Mouse (Mus musculus): Measurements from ENCODE around the gene Ensa. TPM values are rescaled to one million over a fixed set of nuclear protein-coding genes. Genes with fewer than 3 reads are reported as not detected.
A peak's percentile ranks its signal among the peaks of the same experiment; 100 is the strongest.
"Not testable (repeated sequence)": the region's sequence is repeated elsewhere in the genome, so short reads cannot be mapped to it uniquely, and the experiment has no call there.

The Ensa gene
- polyA plus RNA-seq, 1 experiment from 2014 or later, result 131 TPM

DNA sequence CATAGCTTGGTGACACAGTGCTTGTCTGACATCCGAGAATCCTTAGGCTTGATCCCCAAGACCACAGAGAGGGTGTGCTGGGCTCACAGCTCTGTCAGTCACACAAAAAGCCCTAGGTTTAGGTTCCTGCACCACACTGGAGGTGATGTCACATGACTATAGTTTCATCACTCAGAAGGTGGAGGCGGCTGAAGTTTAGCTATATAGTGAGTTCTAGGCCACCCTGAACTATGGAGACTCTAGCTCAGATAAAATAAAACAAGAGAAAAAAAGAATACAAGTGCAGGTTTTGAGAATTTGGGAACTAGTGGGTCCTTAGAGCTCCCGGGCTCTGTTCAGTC, 26.2 kb downstream of the Ensa start:
- no peak overlapping the region for H3K27ac ChIP-seq (ENCODE audit: low read length)
- no peaks in the 10 kb centered on the region for H3K36me3 ChIP-seq (ENCODE audit: control insufficient read depth, insufficient read depth, low read length)
- H3K4me3 ChIP-seq (ENCODE audit: low read depth, low read length), result no peak overlapping the region
- H3K4me2 ChIP-seq (ENCODE audit: low read length), result no peak overlapping the region
- H3K4me1 ChIP-seq (ENCODE audit: control insufficient read depth, insufficient read depth, low read length), result no peaks in the 10 kb centered on the region; the same call in 1 of the 2 replicates
- ATAC-seq, result no peak
- no peak overlapping the region for H3K9ac ChIP-seq (ENCODE audit: low read depth, low read length)
- no peaks in the 10 kb centered on the region for H3K27me3 ChIP-seq (ENCODE audit: control insufficient read depth, insufficient read depth, low read depth, low read length)
- WGBS, result 94% methylated on average over 3 of the region's 3 CpGs
- no peaks in the 10 kb centered on the region for H3K9me3 ChIP-seq (replicated peaks; ENCODE audit: control insufficient read depth, low read length, poor library complexity, severe bottlenecking)

DNA sequence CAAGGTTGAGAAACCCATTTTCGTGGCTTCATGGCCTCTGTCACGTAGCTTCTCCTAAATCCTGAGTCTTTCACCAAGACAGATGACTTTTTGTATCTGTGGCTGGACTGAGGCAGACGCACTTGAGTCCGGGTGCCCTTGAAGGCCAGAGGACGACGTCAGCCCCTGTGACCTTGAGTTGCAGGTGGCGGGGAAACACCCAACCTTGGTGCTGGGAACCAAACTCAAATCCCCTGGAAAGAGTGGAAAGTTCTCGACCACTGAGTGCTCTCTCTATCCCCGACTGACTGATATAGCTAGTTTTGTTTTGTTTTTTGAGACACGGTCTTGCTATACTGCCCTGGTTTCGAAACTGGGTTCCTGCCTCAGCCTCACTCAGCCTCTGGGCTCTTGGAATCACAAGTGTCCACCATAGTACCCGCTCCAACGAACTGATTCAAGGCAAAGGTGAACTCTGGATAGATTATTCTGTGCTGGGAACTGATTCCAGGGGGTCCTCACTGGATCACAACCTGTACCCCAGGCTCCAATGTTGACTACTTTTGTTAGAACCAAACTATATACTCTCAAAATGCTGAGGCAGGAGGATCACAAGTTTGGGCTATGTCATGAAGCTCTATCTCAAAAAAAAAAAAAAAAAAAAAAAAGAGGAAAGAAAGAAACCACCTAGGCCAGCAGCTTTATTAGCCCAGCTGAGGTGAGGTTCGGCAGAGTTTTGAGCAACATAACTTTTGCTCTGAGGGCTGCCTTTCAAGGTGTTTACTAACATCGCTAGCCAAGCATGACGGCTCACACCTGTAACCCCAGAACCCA, 26.8 kb downstream of the Ensa start:
- no peak overlapping the region for H3K4me3 ChIP-seq (ENCODE audit: low read depth, low read length)
- H3K9me3 ChIP-seq (replicated peaks; ENCODE audit: control insufficient read depth, low read length, poor library complexity, severe bottlenecking), result no peaks in the 10 kb centered on the region
- no peaks in the 10 kb centered on the region for H3K27me3 ChIP-seq (ENCODE audit: control insufficient read depth, insufficient read depth, low read depth, low read length)
- H3K4me1 ChIP-seq (ENCODE audit: control insufficient read depth, insufficient read depth, low read length), result no peaks in the 10 kb centered on the region; the same call in 1 of the 2 replicates
- no peak for ATAC-seq
- WGBS, result 89% methylated on average over 16 of the region's 16 CpGs
- no peak overlapping the region for H3K9ac ChIP-seq (ENCODE audit: low read depth, low read length)
- no peaks in the 10 kb centered on the region for H3K36me3 ChIP-seq (ENCODE audit: control insufficient read depth, insufficient read depth, low read length)
- H3K4me2 ChIP-seq (ENCODE audit: low read length), result no peak overlapping the region
- no peak overlapping the region for H3K27ac ChIP-seq (ENCODE audit: low read length)

DNA sequence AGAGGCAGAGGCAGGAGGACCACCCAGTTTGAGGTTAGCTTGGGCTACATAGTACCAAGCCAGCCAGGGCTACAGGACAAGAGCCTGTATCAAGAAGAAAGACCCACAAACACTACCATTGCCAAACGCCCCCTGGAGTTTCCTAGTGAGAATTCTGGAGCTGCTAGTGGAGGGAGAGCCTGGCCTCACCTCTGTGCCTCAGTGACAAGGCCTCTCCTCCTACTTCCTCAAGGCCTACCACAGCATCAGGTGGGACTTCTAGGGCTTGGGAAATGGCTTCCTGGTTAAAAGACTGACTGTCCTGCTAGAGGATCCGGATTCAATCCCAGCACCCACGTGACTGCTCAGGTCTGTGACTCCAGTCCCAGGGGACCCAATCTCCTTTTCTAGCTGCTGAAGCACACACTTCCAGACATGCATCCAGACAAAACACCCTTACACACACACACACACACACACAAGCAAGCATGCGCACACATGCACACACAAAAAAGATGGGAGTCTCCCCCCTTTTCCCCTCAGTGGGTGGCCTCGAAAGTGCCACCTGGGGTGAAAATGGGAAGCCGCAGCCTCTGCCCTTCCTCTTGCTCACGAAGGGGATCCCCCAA, 27.5 kb downstream of the Ensa start:
- ATAC-seq, result no peak
- Histone ChIP-seq H3K9ac (ENCODE audit: low read depth, low read length) (no peak overlapping the region), H3K4me2 (ENCODE audit: low read length) (no peak overlapping the region), H3K27ac (ENCODE audit: low read length) (no peak overlapping the region), H3K4me1 (ENCODE audit: control insufficient read depth, insufficient read depth, low read length) (no peaks in the 10 kb centered on the region; the same call in 1 of the 2 replicates), H3K4me3 (ENCODE audit: low read depth, low read length) (no peak overlapping the region), H3K27me3 (ENCODE audit: control insufficient read depth, insufficient read depth, low read depth, low read length) (no peaks in the 10 kb centered on the region), H3K36me3 (ENCODE audit: control insufficient read depth, insufficient read depth, low read length) (no peaks in the 10 kb centered on the region), H3K9me3 (replicated peaks; ENCODE audit: control insufficient read depth, low read length, poor library complexity, severe bottlenecking) (no peaks in the 10 kb centered on the region)
- WGBS, result 65% methylated on average over 7 of the region's 7 CpGs

DNA sequence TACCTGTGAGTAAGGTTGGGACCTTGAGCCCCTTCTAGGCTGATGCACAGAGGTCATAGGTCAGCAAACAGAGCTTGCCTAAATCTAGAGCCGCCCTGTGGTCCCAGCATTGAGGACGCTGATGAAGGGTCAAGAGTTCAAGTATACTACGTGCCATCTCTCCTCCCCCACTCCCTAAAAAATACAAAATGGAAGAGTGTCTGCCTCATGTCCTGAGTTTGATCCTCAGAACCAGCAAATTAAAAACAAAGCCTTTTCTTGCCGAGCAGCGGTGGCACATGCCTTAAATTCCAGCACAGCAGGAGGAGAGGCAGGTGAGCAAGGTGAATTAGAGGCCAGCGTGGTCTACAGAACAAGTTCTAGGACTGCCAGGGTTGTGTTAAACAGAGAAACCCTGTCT, 28.1 kb downstream of the Ensa start:
- WGBS, result 23% methylated on average over 6 of the region's 6 CpGs
- Histone ChIP-seq H3K4me1 (ENCODE audit: control insufficient read depth, insufficient read depth, low read length) (peaks cover 2% of the 10 kb centered on the region; the same call in 1 of the 2 replicates), H3K27ac (ENCODE audit: low read length) (no peak overlapping the region), H3K27me3 (ENCODE audit: control insufficient read depth, insufficient read depth, low read depth, low read length) (no peaks in the 10 kb centered on the region), H3K36me3 (ENCODE audit: control insufficient read depth, insufficient read depth, low read length) (no peaks in the 10 kb centered on the region), H3K9ac (ENCODE audit: low read depth, low read length) (no peak overlapping the region), H3K4me3 (ENCODE audit: low read depth, low read length) (no peak overlapping the region), H3K9me3 (replicated peaks; ENCODE audit: control insufficient read depth, low read length, poor library complexity, severe bottlenecking) (no peaks in the 10 kb centered on the region), H3K4me2 (ENCODE audit: low read length) (no peak overlapping the region)
- no peak for ATAC-seq

DNA sequence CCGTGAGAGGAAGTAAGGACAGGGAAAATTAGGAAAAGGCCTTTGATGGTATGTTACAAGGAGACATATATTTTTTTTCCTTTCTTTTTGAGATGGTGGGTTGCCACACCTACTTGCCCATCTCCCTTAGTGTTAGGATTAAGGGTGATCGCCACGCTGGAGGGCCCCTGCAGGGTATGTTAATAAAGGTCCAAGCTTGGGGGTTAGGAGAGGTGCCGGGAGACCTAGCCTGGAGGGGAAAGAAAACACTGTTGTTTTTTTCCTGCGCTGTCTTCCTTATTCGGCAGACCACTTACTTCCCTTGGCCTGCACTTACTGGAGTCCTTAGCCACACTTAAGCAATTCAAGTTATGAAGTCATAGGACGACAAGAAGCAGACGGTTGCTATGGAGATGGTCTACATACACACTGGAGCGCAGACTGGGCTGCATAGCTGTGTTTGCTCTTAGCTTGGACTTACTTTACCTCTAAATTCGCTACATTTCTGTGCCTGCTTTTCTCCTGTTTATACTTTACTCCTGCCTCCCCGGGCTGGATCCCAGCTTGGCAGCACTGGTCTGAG, 28.8 kb downstream of the Ensa start:
- no peak overlapping the region for H3K9ac ChIP-seq (ENCODE audit: low read depth, low read length)
- WGBS, result 16% methylated on average over 11 of the region's 11 CpGs
- no peak overlapping the region for H3K4me3 ChIP-seq (ENCODE audit: low read depth, low read length)
- no peaks in the 10 kb centered on the region for H3K9me3 ChIP-seq (replicated peaks; ENCODE audit: control insufficient read depth, low read length, poor library complexity, severe bottlenecking)
- no peaks in the 10 kb centered on the region for H3K27me3 ChIP-seq (ENCODE audit: control insufficient read depth, insufficient read depth, low read depth, low read length)
- ATAC-seq, result no peak
- H3K36me3 ChIP-seq (ENCODE audit: control insufficient read depth, insufficient read depth, low read length), result no peaks in the 10 kb centered on the region
- H3K4me2 ChIP-seq (ENCODE audit: low read length), result no peak overlapping the region
- no peak overlapping the region for H3K27ac ChIP-seq (ENCODE audit: low read length)
- H3K4me1 ChIP-seq (ENCODE audit: control insufficient read depth, insufficient read depth, low read length), result peaks cover 5% of the 10 kb centered on the region; the same call in 1 of the 2 replicates

DNA sequence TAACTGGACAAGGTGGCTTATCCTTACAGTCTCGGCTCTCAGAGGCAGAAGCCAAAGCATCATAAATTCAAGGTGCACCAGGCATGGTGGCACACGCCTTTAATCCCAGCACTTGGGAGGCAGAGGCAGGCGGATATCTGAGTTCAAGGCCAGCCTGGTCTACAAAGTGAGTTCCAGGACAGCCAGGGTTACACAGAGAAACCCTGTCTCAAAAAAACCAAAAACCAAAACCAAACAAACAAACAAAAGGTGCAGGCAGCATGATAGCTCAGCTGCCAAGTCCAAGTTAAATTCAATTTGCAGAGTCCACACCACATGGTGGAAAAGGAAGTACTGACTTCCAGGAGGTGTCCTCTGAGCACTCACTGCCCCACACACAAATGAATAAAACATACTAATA, 29.6 kb downstream of the Ensa start:
- not testable (repeated sequence) for H3K4me1 ChIP-seq (ENCODE audit: control insufficient read depth, insufficient read depth, low read length); H3K27ac ChIP-seq (ENCODE audit: low read length); H3K4me3 ChIP-seq (ENCODE audit: low read depth, low read length); H3K27me3 ChIP-seq (ENCODE audit: control insufficient read depth, insufficient read depth, low read depth, low read length); H3K4me2 ChIP-seq (ENCODE audit: low read length); H3K9ac ChIP-seq (ENCODE audit: low read depth, low read length); H3K36me3 ChIP-seq (ENCODE audit: control insufficient read depth, insufficient read depth, low read length); ATAC-seq; H3K9me3 ChIP-seq (replicated peaks; ENCODE audit: control insufficient read depth, low read length, poor library complexity, severe bottlenecking)
- WGBS, result 89% methylated on average over 3 of the region's 3 CpGs

DNA sequence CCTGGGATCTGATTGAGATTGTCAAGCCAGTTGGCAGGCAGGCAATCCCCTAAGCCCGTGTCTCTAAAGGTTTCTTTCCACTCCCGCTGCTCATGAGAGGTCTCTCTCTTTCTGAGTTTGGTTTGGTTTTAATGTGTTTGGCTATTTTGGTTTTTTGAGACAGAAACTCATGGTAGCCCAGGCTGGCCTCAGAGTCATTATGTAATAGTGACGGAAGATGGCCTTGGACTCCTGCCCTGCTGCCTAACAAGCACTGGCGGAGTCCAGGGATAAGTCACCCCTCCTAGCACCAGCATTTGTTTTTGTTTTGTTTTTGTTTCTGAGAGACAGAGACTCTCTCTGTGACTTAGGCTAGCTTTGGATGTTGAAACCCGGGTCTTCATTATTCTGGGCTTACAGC, 30.6 kb downstream of the Ensa start:
- 88% methylated on average over 5 of the region's 5 CpGs for WGBS
- Histone ChIP-seq H3K4me3 (ENCODE audit: low read depth, low read length) (no peak overlapping the region), H3K4me2 (ENCODE audit: low read length) (no peak overlapping the region), H3K9ac (ENCODE audit: low read depth, low read length) (no peak overlapping the region), H3K9me3 (replicated peaks; ENCODE audit: control insufficient read depth, low read length, poor library complexity, severe bottlenecking) (no peaks in the 10 kb centered on the region), H3K36me3 (ENCODE audit: control insufficient read depth, insufficient read depth, low read length) (no peaks in the 10 kb centered on the region), H3K4me1 (ENCODE audit: control insufficient read depth, insufficient read depth, low read length) (peaks cover 8% of the 10 kb centered on the region), H3K27me3 (ENCODE audit: control insufficient read depth, insufficient read depth, low read depth, low read length) (no peaks in the 10 kb centered on the region), H3K27ac (ENCODE audit: low read length) (no peak overlapping the region)
- no peak for ATAC-seq

DNA sequence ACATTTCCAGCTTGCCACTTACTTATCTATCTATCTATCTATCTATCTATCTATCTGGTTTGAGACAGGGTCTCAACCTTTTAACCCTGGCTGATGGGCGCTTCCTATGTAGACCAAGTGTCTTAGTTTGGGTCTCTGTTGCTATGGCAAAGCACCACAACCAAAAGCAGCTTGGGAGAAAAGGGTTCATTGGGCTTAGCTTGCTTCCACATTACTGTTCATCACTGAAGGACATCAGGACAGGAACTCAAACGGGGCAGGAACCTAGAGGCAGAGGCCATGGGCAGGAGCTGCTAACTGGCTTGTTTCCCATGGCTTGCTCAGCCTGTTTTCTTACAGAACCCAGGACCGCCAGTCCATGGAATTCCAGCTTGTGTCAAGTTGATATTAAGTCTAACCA, 32.3 kb downstream of the Ensa start:
- ATAC-seq, result no peak
- Histone ChIP-seq H3K27ac (ENCODE audit: low read length) (no peak overlapping the region), H3K36me3 (ENCODE audit: control insufficient read depth, insufficient read depth, low read length) (no peaks in the 10 kb centered on the region), H3K9me3 (replicated peaks; ENCODE audit: control insufficient read depth, low read length, poor library complexity, severe bottlenecking) (no peaks in the 10 kb centered on the region), H3K4me2 (ENCODE audit: low read length) (no peak overlapping the region), H3K4me1 (ENCODE audit: control insufficient read depth, insufficient read depth, low read length) (peaks cover 24% of the 10 kb centered on the region), H3K27me3 (ENCODE audit: control insufficient read depth, insufficient read depth, low read depth, low read length) (no peaks in the 10 kb centered on the region), H3K4me3 (ENCODE audit: low read depth, low read length) (no peak overlapping the region), H3K9ac (ENCODE audit: low read depth, low read length) (no peak overlapping the region)
- 90% methylated on average over 3 of the region's 3 CpGs for WGBS

DNA sequence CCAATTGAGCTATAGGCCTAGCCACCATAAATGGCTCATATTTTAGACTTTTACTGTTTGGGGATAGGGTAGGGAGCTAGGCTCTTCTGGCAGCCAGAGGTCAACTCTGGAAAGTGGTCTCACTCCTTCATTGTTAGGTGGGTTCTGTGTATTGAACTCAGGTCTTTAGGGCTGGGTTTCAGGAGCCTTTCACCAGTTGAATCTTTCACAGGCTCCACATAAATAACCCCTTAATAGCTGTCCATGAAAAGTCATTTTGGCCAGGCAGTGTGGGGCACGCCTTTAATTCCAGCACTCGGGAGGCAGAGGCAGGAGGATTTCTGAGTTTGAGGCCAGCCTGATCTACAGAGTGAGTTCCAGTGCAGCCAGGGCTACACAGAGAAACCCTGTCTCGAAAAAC, 32.9 kb downstream of the Ensa start:
- no peak overlapping the region for H3K27ac ChIP-seq (ENCODE audit: low read length)
- peaks cover 30% of the 10 kb centered on the region for H3K4me1 ChIP-seq (ENCODE audit: control insufficient read depth, insufficient read depth, low read length)
- H3K27me3 ChIP-seq (ENCODE audit: control insufficient read depth, insufficient read depth, low read depth, low read length), result no peaks in the 10 kb centered on the region
- no peaks in the 10 kb centered on the region for H3K9me3 ChIP-seq (replicated peaks; ENCODE audit: control insufficient read depth, low read length, poor library complexity, severe bottlenecking)
- peak overlapping the region; percentile 97 for H3K4me3 ChIP-seq (ENCODE audit: low read depth, low read length)
- peak overlapping the region; percentile 76 for H3K4me2 ChIP-seq (ENCODE audit: low read length)
- WGBS, result 88% methylated on average over 3 of the region's 3 CpGs
- H3K36me3 ChIP-seq (ENCODE audit: control insufficient read depth, insufficient read depth, low read length), result no peaks in the 10 kb centered on the region
- H3K9ac ChIP-seq (ENCODE audit: low read depth, low read length), result no peak overlapping the region
- ATAC-seq, result no peak
